Mouse (Mus musculus): ENCODE measurements around the gene Cln5. TPM values are rescaled to one million over a fixed set of nuclear protein-coding genes. Genes with fewer than 3 reads are reported as not detected.

Gene Cln5
- total RNA-seq, 2 experiments from 2014 or later, result 7.7 to 11.6 TPM

GRCm38 (mm10) chr14:103059495-103059894 is 10.5 kb upstream of the Cln5 start:
- TF ChIP-seq CTCF (IDR thresholded peaks at IDR 0.05), result no peak; the same call in 1 of the 2 replicates
- no peak for DNase-seq (ENCODE audit: extremely low spot score in 1 of 2, low spot score in 2 of 2)
- intact Hi-C loops (cut with DNase I), result loop anchor here (10.0 kb wide), 1 partner anchor 1115 kb away; no protein-coding TSS in a partner anchor

GRCm38 (mm10) chr14:103065294-103066167 is 4.5 kb upstream of the Cln5 start:
- intact Hi-C loops (cut with DNase I), result loop anchor here (5.0 kb wide), 2 partner anchors 407 to 472 kb away; no protein-coding TSS in a partner anchor
- Histone ChIP-seq H3K27ac (no peak overlapping the region), H3K4me3 (no peak overlapping the region)
- peak; percentile 83 for TF ChIP-seq CTCF (IDR thresholded peaks at IDR 0.05)
- peak; percentile 63 to 80 for DNase-seq (ENCODE audit: extremely low spot score in 1 of 2, low spot score in 2 of 2)

More at GRCm38 (mm10) chr14:103059495-103059894, 10.5 kb upstream of the Cln5 start:
- H3K4me3 ChIP-seq, result no peak overlapping the region
- H3K27ac ChIP-seq, result no peak overlapping the region

- DNase-seq (ENCODE audit: extremely low spot score in 1 of 2, low spot score in 2 of 2), result no peak
- no peak for TF ChIP-seq CTCF (IDR thresholded peaks at IDR 0.05)
- Histone ChIP-seq H3K4me3 (peak overlapping the region; percentile 69), H3K27ac (peak overlapping the region; percentile 84)
- intact Hi-C loops (cut with DNase I), result loop anchor here (5.0 kb wide), 2 partner anchors 403 to 468 kb away; no protein-coding TSS in a partner anchor
These were observed 552 bp upstream of the Cln5 start for GRCm38 (mm10) chr14:103069465-103069863.

GRCm38 (mm10) chr14:103070790-103071189 is 774 bp downstream of the Cln5 start:
- no peak for DNase-seq (ENCODE audit: extremely low spot score in 1 of 2, low spot score in 2 of 2)
- Histone ChIP-seq H3K4me3 (peak overlapping the region; percentile 69), H3K27ac (peak overlapping the region; percentile 84)
- intact Hi-C loops (cut with DNase I), result loop anchor here (1.0 kb wide), 1 partner anchor 29 kb away; the partner anchor contains the start of gene Fbxl3
- no peak for TF ChIP-seq CTCF (IDR thresholded peaks at IDR 0.05)

GRCm38 (mm10) chr14:103071471-103071870 is 1.5 kb downstream of the Cln5 start:
- intact Hi-C loops (cut with DNase I), result no loop called here
- Histone ChIP-seq H3K4me3 (no peak overlapping the region), H3K27ac (no peak overlapping the region)
- TF ChIP-seq CTCF (IDR thresholded peaks at IDR 0.05), result no peak
- DNase-seq (ENCODE audit: extremely low spot score in 1 of 2, low spot score in 2 of 2), result no peak

- intact Hi-C loops (cut with DNase I), result no loop called here
- no peak overlapping the region for H3K27ac ChIP-seq
- no peak for TF ChIP-seq CTCF (IDR thresholded peaks at IDR 0.05)
- H3K4me3 ChIP-seq, result no peak overlapping the region
- no peak for DNase-seq (ENCODE audit: extremely low spot score in 1 of 2, low spot score in 2 of 2)
These were observed 2.7 kb downstream of the Cln5 start for GRCm38 (mm10) chr14:103072731-103073130.

GRCm38 (mm10) chr14:103073825-103074224 is 3.8 kb downstream of the Cln5 start:
- no peak for TF ChIP-seq CTCF (IDR thresholded peaks at IDR 0.05)

GRCm38 (mm10) chr14:103075166-103075565 is 5.2 kb downstream of the Cln5 start:
- Histone ChIP-seq H3K27ac (no peak overlapping the region), H3K4me3 (no peak overlapping the region)
- intact Hi-C loops (cut with DNase I), result no loop called here
- DNase-seq (ENCODE audit: extremely low spot score in 1 of 2, low spot score in 2 of 2), result no peak
- no peak for TF ChIP-seq CTCF (IDR thresholded peaks at IDR 0.05)

More at GRCm38 (mm10) chr14:103073825-103074224, 3.8 kb downstream of the Cln5 start:
- intact Hi-C loops (cut with DNase I), result no loop called here
- Histone ChIP-seq H3K27ac (no peak overlapping the region), H3K4me3 (no peak overlapping the region)
- DNase-seq (ENCODE audit: extremely low spot score in 1 of 2, low spot score in 2 of 2), result no peak

- no peak overlapping the region for H3K4me3 ChIP-seq
- intact Hi-C loops (cut with DNase I), result no loop called here
- no peak for DNase-seq (ENCODE audit: extremely low spot score in 1 of 2, low spot score in 2 of 2)
- TF ChIP-seq CTCF (IDR thresholded peaks at IDR 0.05), result no peak
- H3K27ac ChIP-seq, result no peak overlapping the region
These were observed 7.4 kb downstream of the Cln5 start for GRCm38 (mm10) chr14:103077272-103078005.

GRCm38 (mm10) chr14:103078006-103078912 is 8.2 kb downstream of the Cln5 start:
- TF ChIP-seq CTCF (IDR thresholded peaks at IDR 0.05), result no peak
- intact Hi-C loops (cut with DNase I), result no loop called here
- no peak for DNase-seq (ENCODE audit: extremely low spot score in 1 of 2, low spot score in 2 of 2)
- H3K4me3 ChIP-seq, result no peak overlapping the region
- H3K27ac ChIP-seq, result no peak overlapping the region

Data from left cerebral cortex, adult 2 months (tissue).